Mouse (Mus musculus) erythroblast, adult 5-6 weeks (primary cell): ENCODE results near the gene Snx33. TPM values are rescaled to one million over a fixed set of nuclear protein-coding genes. Genes with fewer than 3 reads are reported as not detected.
"Not testable (repeated sequence)": the region's sequence is repeated elsewhere in the genome, so short reads cannot be mapped to it uniquely, and the experiment has no call there.

Experiments
- ATAC-seq: replicated peaks from 2 replicates; pipeline ENCODE4 v1.8.0; 2016; ENCODE audit warnings: moderate number of reproducible peaks, mild to moderate bottlenecking, moderate TSS enrichment, inconsistent platforms; ENCODE audit not compliant: poor library complexity, low FRiP score, severe bottlenecking
- total RNA-seq, 2 experiments: library from RNA; stranded (forward) in 1 of 2; stranded (reverse) in 1 of 2; fragments of 150-400 nt in 1 of 2; fragments of 200-764, 138-1000 nt in 1 of 2; gene quantifications; 2 replicates each; pipeline versions ENCODE4 v1.2.3 to v1.2.4; 2015 to 2017; ENCODE audit warnings: low replicate concordance in 2 of 2

Gene Snx33
- total RNA-seq, 2 experiments from 2014 or later = 0.17 to 0.38 TPM

DNA sequence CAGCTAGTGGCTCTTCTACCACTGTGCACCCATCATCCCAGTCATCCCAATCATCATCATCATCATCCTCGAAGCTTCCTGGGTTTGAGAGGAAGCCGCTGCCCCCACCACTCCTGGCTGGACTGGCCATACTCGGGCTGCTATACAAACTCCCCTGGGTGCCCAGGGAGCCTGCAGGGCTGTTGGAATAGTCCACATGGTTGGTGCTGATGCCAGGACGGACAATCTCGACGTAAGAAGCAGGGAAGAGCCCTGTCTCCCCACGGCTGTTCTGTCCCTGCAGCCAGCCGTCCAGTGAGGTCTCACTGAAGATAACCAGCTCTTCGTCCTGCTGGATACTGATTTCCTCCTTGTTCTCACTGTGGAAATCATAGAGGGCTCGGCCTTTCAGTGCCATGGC lies 1.8 kb downstream of the Snx33 start:
- ATAC-seq = no peak

DNA sequence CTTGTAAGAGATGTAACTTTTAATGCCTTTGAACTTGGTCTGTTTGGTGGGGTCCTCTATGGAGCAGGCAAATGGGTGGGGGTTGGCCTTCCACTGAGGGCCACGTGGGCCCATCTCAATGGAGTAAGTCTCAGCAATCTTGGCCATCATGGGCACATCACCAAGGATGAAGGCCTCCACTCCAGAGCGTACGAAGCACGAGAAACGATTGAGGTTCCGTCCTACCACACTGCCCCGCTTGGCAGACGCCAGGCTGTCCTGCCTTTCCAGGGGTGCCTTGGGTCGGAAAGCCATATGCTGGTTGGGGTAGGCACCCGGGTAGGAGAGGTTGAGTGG lies 2.2 kb downstream of the Snx33 start:
- no peak for ATAC-seq

DNA sequence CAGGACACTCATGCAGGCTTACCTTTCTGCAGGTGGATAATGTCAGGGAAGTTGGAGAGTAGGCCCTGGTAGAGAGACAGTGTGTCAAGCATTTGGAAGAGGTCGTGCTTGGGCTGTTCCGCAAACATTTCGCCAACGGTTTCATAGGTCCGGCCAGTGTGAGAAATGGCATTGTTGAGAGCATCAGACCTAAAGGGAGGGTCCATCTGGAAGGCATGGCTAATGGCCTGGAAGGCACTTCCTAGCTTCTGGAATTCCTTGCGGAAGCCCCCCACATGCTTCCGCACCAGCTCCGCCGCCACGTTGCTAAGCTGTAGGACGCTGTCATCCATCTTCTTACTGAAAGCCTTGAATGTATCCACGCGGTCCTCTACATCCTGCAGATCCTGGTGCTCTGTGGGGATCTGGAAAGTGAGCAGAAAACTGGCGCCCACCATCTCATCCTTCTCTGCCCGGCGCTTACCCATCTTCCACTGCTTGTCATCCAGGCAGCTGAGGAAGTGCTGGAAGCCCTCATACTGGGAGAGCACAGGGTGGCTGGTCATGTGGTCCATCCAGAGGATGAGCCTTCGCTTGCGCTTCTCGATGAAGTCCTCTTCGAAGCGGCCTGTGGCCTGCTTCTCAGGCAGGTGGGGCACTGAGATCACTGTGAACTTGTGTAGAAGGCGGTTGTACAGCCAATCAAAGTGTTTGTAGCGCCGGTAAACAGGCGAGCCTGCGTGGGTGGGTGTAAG lies 2.7 kb downstream of the Snx33 start:
- no peak for ATAC-seq

DNA sequence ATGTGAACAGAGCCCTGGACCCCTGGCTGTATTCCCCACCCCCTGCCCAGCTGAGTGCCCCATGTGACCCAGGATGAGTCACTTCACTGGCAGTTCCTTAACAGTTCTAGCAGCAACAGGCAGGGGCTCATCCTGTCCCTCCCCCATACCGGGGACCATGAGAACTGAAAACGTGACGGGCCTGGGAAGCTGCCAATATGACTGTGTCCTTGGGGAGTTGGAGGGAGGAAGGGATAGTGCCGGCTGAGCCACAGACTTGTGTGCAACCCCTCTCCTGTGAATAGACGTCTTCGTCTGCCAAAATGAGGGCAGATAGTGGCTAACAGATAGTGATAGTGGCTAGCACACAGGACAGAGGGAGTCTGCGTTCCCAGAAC lies 3.5 kb downstream of the Snx33 start:
- no peak for ATAC-seq

DNA sequence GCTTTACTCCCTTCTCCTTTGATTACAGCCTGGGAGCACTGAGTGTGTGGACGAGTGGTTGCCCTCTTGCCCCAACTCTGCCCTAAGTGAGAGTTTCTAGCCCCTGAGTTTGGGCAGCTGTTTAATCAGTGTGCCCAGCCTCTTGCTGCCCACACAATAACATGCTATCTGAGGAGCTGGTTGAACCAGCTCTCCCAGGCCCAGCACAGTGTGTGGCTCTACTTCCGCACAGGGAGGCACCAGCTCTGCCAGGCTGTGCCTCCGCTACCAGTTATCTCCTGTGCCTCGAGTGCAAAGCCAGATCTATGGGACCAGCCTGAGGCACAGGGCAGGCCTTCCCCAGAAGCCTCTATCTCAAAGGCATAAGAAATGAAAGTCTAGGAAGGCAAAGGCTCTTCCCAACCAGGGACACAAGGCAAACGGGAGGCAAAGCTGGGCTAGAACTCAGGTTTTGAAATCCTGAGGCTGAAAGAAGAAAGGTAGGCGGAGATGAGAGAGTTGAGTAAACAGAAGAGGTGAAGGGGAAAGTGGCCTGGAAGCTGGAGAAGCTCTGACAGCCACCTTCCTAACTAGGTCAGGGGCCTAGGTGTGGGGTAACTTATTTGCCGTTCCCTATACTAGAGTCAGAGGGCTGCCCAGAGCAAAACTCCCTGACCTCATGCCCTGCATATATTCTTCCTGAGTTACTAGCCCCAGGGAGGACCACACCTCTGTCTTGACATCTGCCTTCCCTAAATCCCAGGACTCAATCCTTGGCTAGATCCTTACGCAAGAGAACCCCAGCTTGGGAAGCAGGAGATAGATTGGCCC lies 4.1 kb downstream of the Snx33 start:
- ATAC-seq = no peak

DNA sequence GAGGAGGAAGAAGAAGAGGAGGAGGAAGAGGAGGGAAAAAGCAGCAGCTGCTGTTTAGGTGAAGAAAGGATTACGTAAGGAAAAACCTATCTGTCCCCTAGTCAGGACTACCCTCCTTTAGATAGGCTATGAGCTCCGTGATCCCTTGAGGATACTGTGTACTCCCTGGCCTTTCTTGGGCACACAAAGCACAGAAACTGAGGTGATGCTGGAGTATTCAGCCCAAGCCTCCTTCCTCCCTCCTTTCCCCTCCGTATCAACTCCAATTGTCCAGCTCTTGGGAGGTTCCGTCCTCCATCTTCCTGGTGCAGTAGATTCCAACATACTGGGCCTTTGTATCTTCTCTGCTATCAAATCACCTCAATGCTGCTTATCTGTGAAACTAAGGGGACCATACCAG lies 5.4 kb downstream of the Snx33 start:
- no peak for ATAC-seq

DNA sequence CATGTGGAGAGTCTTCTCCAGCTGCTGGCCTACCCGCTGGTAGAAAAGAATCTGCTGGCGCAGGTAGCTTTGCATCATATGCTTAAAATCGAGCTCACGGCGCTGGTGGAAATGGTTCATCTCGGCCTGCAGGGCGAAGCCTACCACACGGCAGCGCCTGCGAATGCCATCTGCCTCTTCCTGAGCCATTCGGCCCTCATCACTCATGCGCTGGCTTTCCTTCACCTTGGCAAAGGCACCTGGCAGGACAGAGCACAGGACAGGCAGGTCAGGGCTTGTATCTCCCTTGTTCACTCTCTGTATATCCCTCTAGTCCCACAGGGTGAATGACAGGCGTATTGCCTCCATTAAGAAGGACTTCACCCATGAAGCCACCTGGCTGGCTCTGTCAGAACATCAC lies 9.7 kb downstream of the Snx33 start:
- ATAC-seq = no peak

DNA sequence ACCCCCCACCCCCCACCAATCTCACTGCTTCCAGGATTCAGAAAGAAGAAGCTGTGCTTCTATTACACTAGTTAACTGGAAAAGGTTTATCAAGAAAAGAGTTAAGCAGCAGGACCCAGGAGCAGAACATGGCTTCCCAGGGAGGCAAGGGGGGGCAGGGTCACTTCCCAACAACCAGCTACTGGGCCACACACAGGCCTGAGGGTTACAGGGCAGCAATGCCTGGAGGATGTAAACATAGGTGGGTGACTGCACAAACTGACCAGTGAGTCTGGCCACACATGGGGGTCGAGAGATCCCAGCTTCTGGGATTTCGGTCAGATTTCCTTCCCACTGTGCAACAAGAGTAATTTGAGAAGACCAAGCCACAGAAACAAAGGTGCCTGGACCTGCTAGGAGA lies 11.0 kb downstream of the Snx33 start:
- ATAC-seq = no peak

DNA sequence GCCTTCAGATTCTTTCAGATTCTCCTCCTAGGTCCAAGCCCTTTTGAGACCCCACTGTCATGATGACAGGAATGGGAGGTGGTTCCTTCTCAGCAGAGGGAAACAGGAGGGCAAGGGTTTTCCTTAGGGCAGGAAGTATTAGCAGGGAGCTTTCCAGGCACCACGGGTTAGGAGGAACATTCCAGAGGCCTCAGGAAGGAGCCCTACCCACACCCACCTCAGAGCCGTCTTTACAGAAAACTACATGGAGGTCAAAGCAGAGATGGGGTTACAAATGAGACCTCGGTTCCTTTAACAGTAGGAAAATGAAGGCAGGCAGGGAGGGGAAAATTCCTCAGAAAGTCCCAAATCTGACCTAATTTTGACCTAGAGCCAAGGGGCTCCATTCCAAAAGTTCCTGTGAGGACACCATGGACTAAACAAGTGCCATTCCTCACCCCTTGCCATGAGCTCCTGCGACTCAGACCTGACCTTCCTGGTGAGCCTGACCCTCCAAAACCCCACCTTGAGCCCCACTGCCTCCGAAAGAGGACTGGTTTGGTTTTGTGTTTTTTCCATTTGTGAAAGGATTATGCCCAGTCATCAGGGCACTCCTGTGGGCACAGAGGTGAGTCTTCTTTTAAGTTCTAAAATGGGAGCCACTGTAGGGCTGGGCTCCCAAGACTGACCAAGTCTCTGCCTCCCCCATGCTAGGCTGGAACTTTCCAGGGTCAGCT lies 12.3 kb downstream of the Snx33 start:
- ATAC-seq = no peak

DNA sequence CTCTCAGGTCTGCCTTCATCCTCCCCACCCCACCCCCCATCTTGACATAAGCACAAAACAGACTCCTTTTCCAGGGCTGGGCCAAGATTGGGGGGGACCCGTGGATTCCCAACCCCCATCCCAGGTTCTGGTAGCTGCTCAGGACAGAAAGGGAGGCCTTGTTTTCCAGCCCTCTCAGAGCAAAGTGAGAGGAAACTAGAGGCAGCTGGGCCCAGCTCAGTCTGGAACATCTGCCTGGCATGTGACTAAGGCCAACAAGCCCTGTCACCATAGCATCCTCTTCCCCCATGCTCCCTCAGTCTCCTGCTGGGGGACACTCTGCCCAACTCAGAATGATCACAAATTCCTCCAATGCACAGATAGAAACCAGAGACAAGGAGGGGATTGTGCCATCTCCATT lies 13.1 kb downstream of the Snx33 start:
- ATAC-seq = no peak

DNA sequence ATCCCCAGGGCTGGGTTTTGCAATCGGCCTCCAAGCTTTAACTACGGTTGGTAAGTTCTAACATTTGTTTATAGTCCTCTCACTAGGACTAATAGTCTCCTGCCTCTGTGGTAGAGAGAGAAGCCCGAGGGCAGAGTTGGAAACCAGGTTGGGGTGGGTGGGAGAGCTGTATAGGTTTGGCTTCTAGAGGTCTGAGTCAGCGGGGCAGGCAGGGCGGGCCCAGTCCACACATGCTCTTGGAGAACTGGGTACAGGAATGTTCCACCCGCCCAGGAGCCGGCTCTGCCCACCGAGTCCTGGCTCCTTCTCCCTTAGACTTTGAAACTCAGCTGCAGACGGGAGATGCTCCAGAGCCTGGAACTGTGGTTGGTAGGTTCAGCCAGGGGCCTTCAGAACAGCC lies 14.2 kb downstream of the Snx33 start:
- no peak for ATAC-seq

DNA sequence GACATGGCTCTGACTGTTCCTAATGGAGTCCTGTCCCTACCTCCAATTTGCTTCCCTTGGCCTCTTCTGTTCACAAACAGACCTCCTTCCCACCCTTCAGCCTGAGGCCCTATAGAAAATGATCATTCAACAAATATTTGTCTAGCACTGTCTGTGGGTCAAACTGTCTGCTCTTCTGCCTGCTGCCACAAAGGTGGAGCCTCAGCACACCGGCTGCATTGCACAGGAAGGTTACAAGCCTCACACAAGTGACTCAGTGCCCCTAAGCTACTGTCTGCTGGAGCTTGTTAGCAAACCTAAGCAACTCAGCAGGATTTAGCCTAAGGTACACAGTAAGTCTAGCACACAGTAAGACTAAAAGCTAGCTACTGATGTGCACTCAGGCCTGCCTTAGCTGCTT lies 17.2 kb downstream of the Snx33 start:
- ATAC-seq = no peak

DNA sequence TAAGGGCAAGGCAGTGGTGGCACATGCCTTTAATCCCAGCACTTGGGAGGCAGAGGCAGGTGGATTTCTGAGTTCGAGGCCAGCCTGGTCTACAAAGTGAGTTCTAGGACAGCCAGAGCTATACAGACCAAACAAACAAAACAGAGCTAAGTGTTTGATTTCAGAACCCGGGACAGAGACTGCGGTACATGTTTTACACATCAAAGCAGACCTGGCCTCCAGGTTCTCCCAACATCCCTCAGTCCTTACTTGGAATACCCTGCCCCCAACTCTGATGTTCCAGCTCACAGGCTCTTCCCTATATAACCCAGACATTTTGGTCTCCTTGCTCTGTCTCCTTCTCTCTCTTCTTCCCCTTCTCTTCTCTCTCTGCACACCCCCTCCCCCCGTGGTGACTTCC lies 18.2 kb downstream of the Snx33 start:
- not testable (repeated sequence) for ATAC-seq

DNA sequence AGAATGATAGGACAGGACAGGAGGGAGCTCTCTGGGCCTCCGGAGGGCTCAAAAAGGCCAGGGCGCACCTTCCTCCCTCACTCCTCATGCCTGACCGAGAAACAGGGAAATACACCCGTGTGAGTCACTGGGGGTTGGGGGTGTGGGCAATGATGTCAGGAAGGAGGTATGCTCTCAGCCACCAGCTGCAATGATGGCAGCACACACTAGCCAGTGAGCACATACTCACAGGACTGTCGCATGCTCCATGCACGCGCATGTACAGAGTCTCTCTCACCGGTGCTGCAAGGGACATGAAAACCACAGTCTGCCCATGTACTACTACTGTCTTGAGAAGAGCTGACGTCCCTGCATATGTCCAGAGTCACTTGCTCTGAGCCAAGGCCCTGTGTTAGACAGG lies 20.6 kb downstream of the Snx33 start:
- ATAC-seq = no peak

DNA sequence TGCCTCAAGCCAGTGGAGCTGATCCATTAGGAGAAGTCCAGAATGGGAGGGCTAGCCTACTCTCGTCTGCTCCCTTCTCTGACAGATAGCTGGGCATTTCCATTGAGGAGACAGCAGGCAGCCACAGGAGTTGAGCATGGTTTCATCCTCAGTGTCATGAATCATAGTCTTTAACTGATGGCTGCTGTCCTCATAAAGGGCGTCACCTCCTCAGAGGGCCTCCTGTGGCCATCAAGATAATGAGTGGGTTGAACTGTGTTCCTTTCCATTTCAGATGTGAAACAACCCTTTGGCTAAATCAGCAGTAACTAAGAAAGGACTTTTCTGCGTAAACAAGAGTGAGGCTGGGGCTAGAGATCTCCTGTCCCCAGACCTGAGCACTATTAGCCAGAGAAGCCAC lies 24.5 kb downstream of the Snx33 start:
- ATAC-seq = no peak

DNA sequence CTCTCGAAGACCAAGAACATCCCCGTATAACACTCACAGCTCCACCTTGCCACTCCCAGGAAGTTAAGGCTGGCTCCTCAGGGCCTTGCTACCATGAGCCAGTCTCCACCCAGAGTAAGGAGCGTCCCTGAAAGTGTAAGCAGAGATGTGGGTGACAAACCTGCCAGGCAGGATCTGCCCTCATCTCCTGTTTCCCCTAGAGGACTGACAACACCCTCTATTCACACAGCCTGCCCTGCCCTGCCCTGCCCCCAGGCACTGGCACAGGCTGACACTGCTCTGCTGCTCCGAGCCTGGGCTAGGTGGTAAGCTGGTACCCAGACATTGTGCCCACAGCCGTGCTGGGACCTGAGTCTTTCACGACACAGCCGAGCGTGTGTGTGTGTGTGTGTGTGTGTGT lies 27.0 kb downstream of the Snx33 start:
- ATAC-seq = no peak

DNA sequence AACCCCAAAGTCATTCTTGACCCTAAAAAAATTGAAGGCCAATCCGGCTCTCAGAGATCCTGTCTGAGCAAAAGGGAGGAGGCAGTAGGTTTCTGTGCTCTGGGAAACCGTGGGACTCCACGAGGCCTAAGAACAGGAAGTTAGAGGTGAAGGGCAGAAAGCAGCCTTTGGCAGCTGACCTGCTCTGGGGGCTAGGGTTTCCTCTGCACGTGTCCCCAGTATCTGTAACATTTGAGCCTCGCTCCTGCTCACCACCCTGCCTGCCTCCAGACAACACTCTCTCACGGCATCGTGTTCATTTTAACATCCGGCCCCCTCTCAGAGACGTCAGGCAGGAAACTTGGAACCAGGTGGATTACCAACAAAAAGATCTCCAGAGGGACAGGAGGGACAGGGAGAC lies 27.6 kb downstream of the Snx33 start:
- no peak for ATAC-seq

DNA sequence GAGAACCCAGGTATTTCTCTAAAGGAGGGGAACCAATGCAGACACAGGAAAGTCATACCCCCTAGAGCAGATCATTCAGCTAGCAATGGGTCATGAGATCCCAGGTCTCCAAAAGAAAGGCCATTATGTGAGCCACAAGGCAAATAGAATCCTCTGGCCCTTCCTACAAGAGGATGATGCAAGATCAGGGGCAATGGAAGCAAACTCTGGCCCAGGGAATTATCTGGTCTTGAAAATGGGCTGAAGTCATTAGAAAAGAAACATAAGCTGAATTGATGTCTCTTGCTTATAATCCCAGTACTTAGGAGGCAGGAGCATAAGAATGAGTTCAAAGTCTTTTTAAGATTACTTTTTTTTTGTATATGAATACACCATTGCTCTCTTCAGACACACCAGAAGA lies 28.1 kb downstream of the Snx33 start:
- no peak for ATAC-seq

DNA sequence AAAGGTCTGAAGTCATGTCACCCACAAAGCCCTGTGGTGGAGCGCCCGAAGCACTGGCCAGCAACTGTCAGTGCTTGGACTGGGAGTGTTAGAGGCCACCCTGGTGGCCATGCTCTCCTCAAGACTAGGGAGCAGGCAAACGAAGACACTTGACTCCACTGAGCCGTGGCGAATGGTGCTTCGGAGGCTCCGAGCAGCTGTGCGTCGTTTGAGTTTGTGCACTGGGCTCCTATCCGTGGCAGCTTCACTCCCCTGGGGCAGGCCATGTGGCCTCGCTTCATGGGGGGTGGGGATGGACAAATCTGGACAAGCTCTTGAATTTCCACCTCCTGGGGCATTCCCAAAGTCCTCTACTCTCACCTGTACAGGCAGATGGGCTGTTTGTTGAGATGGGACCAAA lies 28.8 kb downstream of the Snx33 start:
- ATAC-seq = no peak

DNA sequence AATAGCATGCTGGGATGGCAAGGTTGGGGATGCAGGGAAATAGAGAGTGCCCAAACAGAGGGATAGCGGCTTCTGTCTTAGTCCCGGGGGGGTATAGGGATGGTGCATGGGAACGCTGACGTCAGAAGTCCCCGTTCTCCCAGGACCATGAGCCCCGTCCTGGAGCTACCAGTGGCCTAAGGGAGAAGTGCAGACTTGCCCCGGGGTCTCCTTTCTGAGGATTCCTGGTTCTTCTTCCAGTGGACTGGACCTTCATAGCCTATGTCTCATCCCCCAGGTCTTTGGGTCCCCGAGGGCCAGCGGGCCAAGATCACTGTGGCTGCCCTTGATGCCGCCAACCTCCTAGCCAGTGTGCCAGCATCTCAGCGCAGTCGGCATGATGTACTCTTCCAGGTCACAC lies 31.4 kb downstream of the Snx33 start:
- no peak for ATAC-seq

DNA sequence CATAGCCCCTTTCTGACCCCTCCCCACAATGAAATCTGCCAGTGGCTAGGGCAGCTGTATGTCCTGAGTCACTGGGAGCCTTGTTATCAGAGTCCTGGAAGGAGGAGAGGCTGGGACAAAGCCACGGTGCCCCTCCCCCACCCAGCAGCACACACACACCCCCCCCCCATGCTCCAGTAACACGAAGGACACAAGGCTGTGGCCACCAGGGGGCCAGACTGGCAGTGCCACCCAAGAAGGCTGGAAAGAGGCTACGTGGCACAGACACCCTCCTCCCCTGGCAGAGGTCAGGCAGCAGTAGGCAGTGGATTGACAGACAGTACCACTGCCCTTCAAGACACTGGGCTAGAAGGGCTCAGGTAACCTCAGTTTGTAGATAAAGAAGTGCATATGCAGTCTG lies 34.2 kb downstream of the Snx33 start:
- no peak for ATAC-seq
